Mouse (Mus musculus) myocyte (in vitro differentiated cells): Measurements from ENCODE around the gene Itsn1. TPM values are rescaled to one million over a fixed set of nuclear protein-coding genes. Genes with fewer than 3 reads are reported as not detected.

ENCODE experiments used
- H3K27me3 ChIP-seq: one replicate; pipeline ENCODE4 v1.6.1; 2011; ENCODE audit not compliant: control insufficient read depth, insufficient read depth, insufficient read length
- H3K36me3 ChIP-seq: one replicate; pipeline ENCODE4 v1.6.1; 2011; ENCODE audit not compliant: control insufficient read depth, insufficient read depth
- H3K4me2 ChIP-seq: one replicate; pipeline ENCODE4 v1.6.1; 2011; ENCODE audit warnings: low read depth, control low read depth
- H3K4me3 ChIP-seq: one replicate; pipeline ENCODE4 v1.5.1; 2011; ENCODE audit warnings: mild to moderate bottlenecking, control low read depth, moderate library complexity
- H3K79me2 ChIP-seq: one replicate; pipeline ENCODE4 v1.6.1; 2011; ENCODE audit not compliant: control insufficient read depth, insufficient read depth
- H3ac ChIP-seq: one replicate; pipeline ENCODE4 v1.6.1; 2011; ENCODE audit not compliant: control insufficient read depth, insufficient read length
- CEBPB ChIP-seq: IDR thresholded peaks from 2 replicates; pipeline ENCODE4 v1.6.1; 2011; ENCODE audit warnings: mild to moderate bottlenecking, moderate library complexity; ENCODE audit not compliant: poor library complexity, insufficient read depth, severe bottlenecking
- E2F4 ChIP-seq: IDR thresholded peaks from one replicate; pipeline ENCODE4 v1.6.1; 2011; ENCODE audit warnings: mild to moderate bottlenecking, control low read depth, moderate library complexity; ENCODE audit not compliant: insufficient read depth
- MAX ChIP-seq: IDR thresholded peaks from one replicate; pipeline ENCODE4 v1.6.1; 2011; ENCODE audit warnings: low read depth, mild to moderate bottlenecking, control low read depth
- MYOD1 ChIP-seq, 3 experiments: IDR thresholded peaks; one replicate each; pipeline ENCODE4 v1.6.1; 2011; ENCODE audit warnings: control low read depth in 2 of 3, low read depth in 2 of 3, mild to moderate bottlenecking in 2 of 3, moderate library complexity in 1 of 3; ENCODE audit not compliant: insufficient read length in 2 of 3, control insufficient read depth in 1 of 3
- MYOG ChIP-seq, 3 experiments: IDR thresholded peaks; one replicate each; pipeline ENCODE4 v1.6.1; 2011; ENCODE audit warnings: control low read depth in 2 of 3, low read depth in 2 of 3, mild to moderate bottlenecking in 2 of 3; ENCODE audit not compliant: insufficient read length in 2 of 3, control insufficient read depth in 1 of 3, insufficient read depth in 1 of 3
- POLR2A ChIP-seq: IDR thresholded peaks from one replicate; pipeline ENCODE4 v1.6.1; 2011; ENCODE audit warnings: low read depth, mild to moderate bottlenecking, control low read depth, moderate library complexity; ENCODE audit not compliant: insufficient read length
- POLR2AphosphoS2 ChIP-seq: IDR thresholded peaks from one replicate; pipeline ENCODE4 v1.6.1; 2011; ENCODE audit warnings: low read depth, control low read depth; ENCODE audit not compliant: insufficient read length
- REST ChIP-seq: IDR thresholded peaks from one replicate; pipeline ENCODE4 v1.6.1; 2011; ENCODE audit warnings: mild to moderate bottlenecking, control low read depth, moderate library complexity; ENCODE audit not compliant: insufficient read depth, insufficient read length
- SRF ChIP-seq: IDR thresholded peaks from one replicate; pipeline ENCODE4 v1.6.1; 2011; ENCODE audit warnings: low read depth; ENCODE audit not compliant: control insufficient read depth, insufficient read length
- TCF12 ChIP-seq: IDR thresholded peaks from one replicate; pipeline ENCODE4 v1.6.1; 2011; ENCODE audit warnings: mild to moderate bottlenecking, control low read depth; ENCODE audit not compliant: poor library complexity, insufficient read depth, severe bottlenecking
- TCF3 ChIP-seq: IDR thresholded peaks from one replicate; pipeline ENCODE4 v1.6.1; 2011; ENCODE audit warnings: low read depth, control low read depth; ENCODE audit not compliant: insufficient read length
- USF1 ChIP-seq: IDR thresholded peaks from one replicate; pipeline ENCODE4 v1.6.1; 2011; ENCODE audit warnings: low read depth, mild to moderate bottlenecking, control low read depth, moderate library complexity
- polyA plus RNA-seq: library from polyadenylated mRNA; unstranded; fragments of >200 nt; fragmentation: generic; extraction: Trizol; gene quantifications from one replicate; pipeline ENCODE4 v1.2.1, GENCODE M21; 2012; ENCODE audit warnings: missing spikeins

Gene Itsn1
- polyA plus RNA-seq, 1 experiment: 27.5 TPM

- no peak for TF ChIP-seq USF1
- TF ChIP-seq MAX: no peak
- no peak for TF ChIP-seq MYOD1 (IDR thresholded peaks at IDR 0.05; ENCODE audit: control insufficient read depth in 1 of 3, insufficient read length in 2 of 3, low read depth in 2 of 3)
- TF ChIP-seq MYOG (IDR thresholded peaks at IDR 0.05; ENCODE audit: control insufficient read depth in 1 of 3, insufficient read depth in 1 of 3, insufficient read length in 2 of 3, low read depth in 2 of 3): no peak
- no peak for TF ChIP-seq SRF
- no peak for TF ChIP-seq POLR2A
- no peak for TF ChIP-seq E2F4
- no peak for TF ChIP-seq POLR2AphosphoS2
- TF ChIP-seq CEBPB: no peak
- TF ChIP-seq TCF3: no peak
- no peak for TF ChIP-seq REST
- H3K4me2 ChIP-seq: peak overlapping the region; percentile 76
- H3K4me3 ChIP-seq: no peak overlapping the region
- H3K27me3 ChIP-seq: no peaks in the 10 kb centered on the region
- no peak overlapping the region for H3ac ChIP-seq
- H3K36me3 ChIP-seq: no peaks in the 10 kb centered on the region
- H3K79me2 ChIP-seq: peaks cover 67% of the 10 kb centered on the region
Observed at GRCm38 (mm10) chr16:91764414-91764813, 35.3 kb downstream of the Itsn1 start.

GRCm38 (mm10) chr16:91765121-91765815 is 36.2 kb downstream of the Itsn1 start:
- TF ChIP-seq POLR2A: no peak
- TF ChIP-seq REST: no peak
- TF ChIP-seq POLR2AphosphoS2: no peak
- no peak for TF ChIP-seq USF1
- no peak for TF ChIP-seq TCF12
- TF ChIP-seq TCF3: no peak
- TF ChIP-seq E2F4: no peak
- TF ChIP-seq CEBPB: no peak
- TF ChIP-seq SRF: no peak
- no peak for TF ChIP-seq MYOD1 (IDR thresholded peaks at IDR 0.05; ENCODE audit: control insufficient read depth in 1 of 3, insufficient read length in 2 of 3, low read depth in 2 of 3)
- TF ChIP-seq MAX: no peak
- TF ChIP-seq MYOG (IDR thresholded peaks at IDR 0.05; ENCODE audit: control insufficient read depth in 1 of 3, insufficient read depth in 1 of 3, insufficient read length in 2 of 3, low read depth in 2 of 3): no peak
- Histone ChIP-seq H3K4me2 (peak overlapping the region; percentile 76), H3K36me3 (no peaks in the 10 kb centered on the region), H3K27me3 (no peaks in the 10 kb centered on the region), H3ac (no peak overlapping the region), H3K4me3 (no peak overlapping the region), H3K79me2 (peaks cover 67% of the 10 kb centered on the region)

- Histone ChIP-seq H3ac (no peak overlapping the region), H3K36me3 (no peaks in the 10 kb centered on the region), H3K4me3 (no peak overlapping the region), H3K27me3 (no peaks in the 10 kb centered on the region), H3K79me2 (peaks cover 69% of the 10 kb centered on the region), H3K4me2 (no peak overlapping the region)
- TF ChIP-seq CEBPB: no peak
- TF ChIP-seq SRF: no peak
- TF ChIP-seq TCF3: no peak
- TF ChIP-seq E2F4: no peak
- no peak for TF ChIP-seq MYOD1 (IDR thresholded peaks at IDR 0.05; ENCODE audit: control insufficient read depth in 1 of 3, insufficient read length in 2 of 3, low read depth in 2 of 3)
Observed at GRCm38 (mm10) chr16:91765816-91766210, 36.7 kb downstream of the Itsn1 start.

- Histone ChIP-seq H3K4me3 (no peak overlapping the region), H3K79me2 (peaks cover 69% of the 10 kb centered on the region), H3ac (no peak overlapping the region), H3K27me3 (no peaks in the 10 kb centered on the region), H3K4me2 (peak overlapping the region; percentile 82), H3K36me3 (no peaks in the 10 kb centered on the region)
- TF ChIP-seq REST (no peak), MYOD1 (IDR thresholded peaks at IDR 0.05; ENCODE audit: control insufficient read depth in 1 of 3, insufficient read length in 2 of 3, low read depth in 2 of 3) (peak in 2 of 3 experiments; percentile 22 to 60), TCF12 (no peak), MYOG (IDR thresholded peaks at IDR 0.05; ENCODE audit: control insufficient read depth in 1 of 3, insufficient read depth in 1 of 3, insufficient read length in 2 of 3, low read depth in 2 of 3) (peak in 2 of 3 experiments; percentile 27 to 68), E2F4 (no peak), USF1 (no peak), CEBPB (peak; percentile 77), POLR2A (no peak)
Observed at GRCm38 (mm10) chr16:91767165-91767701, 38.2 kb downstream of the Itsn1 start.

GRCm38 (mm10) chr16:91768586-91768985 is 39.5 kb downstream of the Itsn1 start:
- Histone ChIP-seq H3K4me2 (peak overlapping the region; percentile 55), H3K27me3 (no peaks in the 10 kb centered on the region), H3K36me3 (no peaks in the 10 kb centered on the region), H3K4me3 (no peak overlapping the region), H3ac (no peak overlapping the region), H3K79me2 (peaks cover 68% of the 10 kb centered on the region)
- TF ChIP-seq MYOD1 (IDR thresholded peaks at IDR 0.05; ENCODE audit: control insufficient read depth in 1 of 3, insufficient read length in 2 of 3, low read depth in 2 of 3) (peak in 2 of 3 experiments; percentile 7 to 49), E2F4 (no peak), MYOG (IDR thresholded peaks at IDR 0.05; ENCODE audit: control insufficient read depth in 1 of 3, insufficient read depth in 1 of 3, insufficient read length in 2 of 3, low read depth in 2 of 3) (peak in 2 of 3 experiments; percentile 33 to 75)
